Mouse (Mus musculus) left cerebral cortex, adult 11 months (tissue): ENCODE measurements around the gene Ttc6.

Source experiments
- DNase-seq: peaks from one replicate; pipeline ENCODE4 v3.0.0; 2022; ENCODE audit warnings: low spot score

Gene Ttc6

DNA sequence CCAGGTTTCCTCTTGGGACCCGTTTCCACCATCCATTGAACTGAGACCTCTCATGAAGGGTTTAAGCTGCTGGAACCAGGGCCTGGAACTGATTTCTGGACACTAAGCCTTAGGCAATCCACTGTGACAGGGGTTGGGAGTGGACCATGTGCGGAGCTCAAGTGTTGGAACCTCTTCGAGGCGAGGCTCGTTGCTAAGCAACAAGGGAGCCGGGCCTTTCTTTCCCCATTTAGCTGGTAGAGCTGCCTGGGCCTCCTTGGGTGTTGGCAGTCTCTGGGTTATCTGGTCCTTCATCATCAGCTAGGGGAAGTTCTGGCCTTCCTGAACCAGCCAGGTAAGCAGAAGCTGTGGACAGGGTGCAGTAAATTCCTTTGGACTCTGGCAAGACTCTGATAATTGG lies at the start of gene Ttc6:
TSS of gene Ttc6 (plus strand) at position 205 of the 400 bp plus-strand sequence.
- DNase-seq, result no peak

DNA sequence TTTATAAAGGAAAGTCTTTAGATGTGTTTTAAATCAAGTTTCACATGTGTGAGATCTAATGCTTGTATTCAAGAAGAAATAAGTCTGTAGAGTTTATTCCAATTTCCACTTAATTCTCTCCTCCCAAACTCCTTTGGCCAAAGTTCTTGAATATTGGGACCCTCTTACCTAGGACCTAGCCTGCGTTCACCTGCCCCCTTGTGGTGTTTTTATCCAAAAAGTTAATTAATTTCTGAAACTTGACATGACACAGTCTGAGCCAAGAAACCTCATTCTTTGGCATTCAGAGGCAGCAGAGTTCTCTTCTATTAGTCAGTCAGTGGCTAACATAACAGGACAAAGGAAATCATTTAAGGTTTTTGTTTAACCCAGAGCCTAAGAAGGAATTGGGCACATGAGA lies 49.4 kb upstream of the Ttc6 start:
- no peak for DNase-seq

DNA sequence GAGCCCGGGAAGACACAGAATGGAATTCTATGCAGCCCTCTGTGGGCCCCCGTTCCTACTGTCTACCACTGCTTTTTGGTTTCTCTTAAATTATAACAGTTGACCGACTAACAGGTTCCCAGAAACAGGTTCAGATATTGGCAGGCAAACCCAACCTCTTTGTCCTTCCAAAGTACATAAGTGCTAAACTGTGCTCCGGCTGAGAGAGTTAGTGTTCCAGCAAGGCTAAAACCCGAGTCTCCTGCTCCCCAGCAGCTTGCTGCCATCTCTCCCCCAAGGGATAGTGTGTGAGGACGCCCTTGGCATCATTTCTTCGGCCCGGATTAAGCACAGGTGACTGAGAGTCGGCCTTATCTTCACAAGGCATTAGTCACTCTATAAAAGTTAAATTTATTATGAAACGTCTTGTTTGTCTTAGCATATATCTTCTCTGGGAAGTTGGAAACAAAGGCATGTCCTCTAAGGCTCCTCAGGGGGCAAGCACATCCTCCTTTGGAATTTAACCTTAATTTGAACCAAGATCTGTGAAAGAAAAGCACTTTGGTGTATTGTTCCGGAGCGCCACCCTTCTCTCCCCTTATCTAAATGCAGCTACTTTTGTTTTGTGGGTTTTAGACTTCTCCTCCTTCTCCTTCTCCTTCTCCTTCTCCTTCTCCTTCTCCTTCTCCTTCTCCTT lies 48.1 kb upstream of the Ttc6 start:
- no peak for DNase-seq

DNA sequence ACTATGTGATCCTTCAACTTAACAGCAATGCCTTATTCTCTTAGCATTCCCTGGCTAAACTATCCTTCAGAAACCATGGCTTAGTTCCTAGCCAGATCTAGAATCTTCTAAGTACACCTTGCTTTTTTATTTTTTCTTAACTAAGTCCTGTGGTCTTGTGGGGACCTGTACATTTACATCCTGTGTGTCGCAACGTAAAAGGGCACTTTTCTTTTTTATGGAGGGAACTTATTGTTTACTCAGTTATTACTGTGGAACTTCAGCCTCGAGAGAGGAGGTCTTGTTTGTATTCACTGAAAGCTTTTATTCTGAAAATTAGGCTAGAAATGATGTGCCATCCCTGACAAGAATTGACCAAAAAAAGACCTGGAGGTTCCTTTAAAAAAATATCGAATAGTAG lies 35.6 kb upstream of the Ttc6 start:
- no peak for DNase-seq

DNA sequence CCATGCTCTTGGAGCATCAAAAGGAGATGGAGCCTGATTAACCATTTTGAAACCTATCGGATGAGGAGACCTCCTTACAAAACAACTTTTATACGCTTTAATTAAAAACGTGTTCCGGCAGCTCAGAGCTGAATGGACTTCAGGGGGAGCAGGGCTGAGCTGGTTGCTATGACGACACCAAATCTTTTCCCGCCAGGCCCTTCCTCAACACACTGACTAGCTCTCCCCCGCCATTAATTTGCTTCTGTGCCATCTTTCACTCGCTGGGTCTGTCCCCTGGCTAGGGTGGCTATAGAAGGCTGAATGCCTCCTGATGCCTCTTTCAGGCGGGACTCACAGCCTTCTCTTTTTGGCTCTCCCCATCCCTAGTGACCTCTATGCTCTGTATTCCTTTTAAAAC lies 33.4 kb upstream of the Ttc6 start:
- no peak for DNase-seq

DNA sequence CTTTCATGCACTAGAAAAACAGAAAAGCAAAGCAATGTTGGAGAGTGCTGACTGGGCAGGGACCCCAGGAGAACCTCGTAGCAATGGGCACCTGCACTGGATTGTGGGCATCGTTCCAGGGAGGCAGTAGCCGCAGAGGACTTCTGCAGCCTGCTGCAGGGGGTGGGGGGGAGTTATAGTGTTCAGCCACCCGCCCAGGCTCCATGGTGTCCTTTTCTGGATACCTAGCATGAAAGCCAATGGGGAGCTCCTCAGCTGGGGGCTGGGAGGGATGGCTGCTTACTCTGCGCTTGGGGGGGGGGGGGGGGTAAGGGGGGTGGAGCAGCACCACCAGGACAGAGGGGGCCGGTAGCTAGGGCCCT lies 29.4 kb upstream of the Ttc6 start:
- no peak for DNase-seq

DNA sequence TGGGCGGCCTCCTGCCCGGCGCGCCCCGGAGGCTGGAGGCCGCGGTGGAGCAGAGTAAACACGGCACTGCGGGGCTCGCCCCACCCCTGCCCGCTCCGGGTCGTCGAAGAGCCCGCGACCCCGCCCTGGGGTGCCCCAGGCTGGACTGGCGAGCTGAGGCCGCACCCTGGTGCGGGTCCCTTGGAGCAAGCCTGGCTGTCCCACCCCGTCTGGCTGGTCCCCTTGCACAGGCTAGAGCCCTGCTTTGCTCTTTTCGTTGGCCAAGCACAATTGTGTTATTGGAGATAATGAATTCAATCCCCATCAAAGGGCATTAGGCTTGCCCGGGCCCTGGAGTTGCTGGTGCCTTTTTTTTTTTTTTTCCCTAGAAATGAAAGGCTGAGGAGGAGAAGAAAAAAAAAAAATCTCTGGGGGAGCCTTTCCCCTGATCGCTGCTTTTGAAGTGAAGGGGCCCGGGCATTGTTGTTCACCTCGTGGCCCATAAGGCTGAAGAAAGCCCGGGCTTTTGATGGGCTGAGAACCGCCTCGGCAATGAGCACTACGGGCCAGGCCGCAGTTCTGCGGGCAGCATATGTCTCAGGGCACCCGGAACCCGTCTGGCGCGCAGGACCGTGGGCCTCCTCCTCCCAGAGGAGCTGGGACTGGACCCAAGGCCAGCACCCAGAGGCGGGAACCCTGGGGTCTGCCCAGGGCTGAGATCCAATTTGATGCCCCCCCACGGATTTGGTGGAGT lies 28.9 kb upstream of the Ttc6 start:
- no peak for DNase-seq

DNA sequence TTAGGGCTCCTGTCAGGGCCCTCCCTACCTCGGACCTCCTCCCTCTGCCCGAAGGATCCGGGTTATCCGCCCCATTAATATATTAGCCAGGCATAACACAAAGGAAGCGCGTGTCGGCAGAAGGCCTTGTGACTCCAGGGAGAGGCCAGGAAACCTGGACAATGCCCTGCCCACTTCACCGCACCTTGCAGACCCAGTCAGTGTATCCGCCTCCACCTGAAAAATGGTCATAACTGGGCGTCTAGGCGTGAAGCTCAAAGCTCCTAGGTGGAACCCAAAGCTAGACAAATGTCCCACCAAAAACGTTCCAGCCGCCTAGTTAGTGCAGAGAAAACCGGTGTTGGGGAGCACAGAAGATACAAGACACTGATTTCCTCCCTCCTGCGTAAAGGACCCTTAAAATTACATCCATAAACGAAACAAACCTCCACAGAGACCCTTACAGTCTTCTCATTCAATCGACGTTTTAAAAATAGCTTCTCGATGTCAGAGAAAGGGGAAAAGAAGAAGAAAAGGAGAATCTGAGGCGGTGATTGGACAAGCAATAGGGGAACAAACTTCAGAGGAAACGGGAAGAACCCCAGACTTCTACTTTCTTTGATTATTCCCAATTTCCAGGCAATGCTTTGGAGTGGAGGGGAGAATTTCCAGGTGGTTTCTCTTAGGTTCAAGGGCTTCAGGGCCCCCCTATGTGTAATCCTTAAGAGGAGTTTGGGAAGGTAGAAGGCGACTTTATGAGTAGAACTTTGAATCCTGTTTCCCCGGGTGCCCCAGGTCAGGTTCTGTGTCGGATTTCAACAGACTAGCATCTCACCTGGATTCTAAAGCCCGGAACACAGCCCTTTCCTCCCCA lies 27.6 kb upstream of the Ttc6 start:
- DNase-seq, result no peak

DNA sequence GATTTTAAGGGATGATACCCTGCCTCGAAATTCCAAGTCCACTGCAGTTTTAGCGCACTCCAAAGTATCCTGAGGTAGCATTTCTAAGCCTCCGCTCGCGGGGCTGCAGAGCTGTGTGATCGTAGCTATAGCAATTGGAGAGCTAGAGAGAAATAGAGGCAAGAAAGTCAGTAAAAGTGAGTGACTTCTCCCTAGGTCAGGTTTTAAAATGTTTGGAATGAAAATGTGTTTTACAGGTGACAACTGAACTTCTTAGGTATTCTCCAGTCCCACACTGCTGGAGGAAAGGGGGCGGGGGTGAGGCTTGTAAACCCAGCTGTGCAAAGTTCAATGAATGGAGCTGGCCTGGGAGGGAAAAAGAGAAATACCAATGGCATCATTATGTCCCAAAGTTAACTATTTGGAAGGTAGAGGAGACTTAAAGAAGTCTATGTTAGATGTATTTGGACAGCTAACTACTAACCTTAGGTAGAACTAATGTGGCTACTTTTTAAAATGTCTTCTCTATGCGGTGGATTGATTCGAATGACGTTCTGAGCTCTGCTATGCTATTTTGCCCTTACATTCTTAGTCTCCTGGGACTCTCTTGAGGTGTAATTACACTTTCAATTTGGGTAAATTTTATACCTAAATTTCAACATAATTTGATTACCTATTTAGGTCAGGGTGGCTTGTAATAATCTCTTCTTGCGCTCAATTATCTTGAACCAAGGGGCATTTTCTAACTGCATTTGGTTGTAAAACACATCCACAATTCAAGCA lies 26.8 kb upstream of the Ttc6 start:
- DNase-seq, result no peak

DNA sequence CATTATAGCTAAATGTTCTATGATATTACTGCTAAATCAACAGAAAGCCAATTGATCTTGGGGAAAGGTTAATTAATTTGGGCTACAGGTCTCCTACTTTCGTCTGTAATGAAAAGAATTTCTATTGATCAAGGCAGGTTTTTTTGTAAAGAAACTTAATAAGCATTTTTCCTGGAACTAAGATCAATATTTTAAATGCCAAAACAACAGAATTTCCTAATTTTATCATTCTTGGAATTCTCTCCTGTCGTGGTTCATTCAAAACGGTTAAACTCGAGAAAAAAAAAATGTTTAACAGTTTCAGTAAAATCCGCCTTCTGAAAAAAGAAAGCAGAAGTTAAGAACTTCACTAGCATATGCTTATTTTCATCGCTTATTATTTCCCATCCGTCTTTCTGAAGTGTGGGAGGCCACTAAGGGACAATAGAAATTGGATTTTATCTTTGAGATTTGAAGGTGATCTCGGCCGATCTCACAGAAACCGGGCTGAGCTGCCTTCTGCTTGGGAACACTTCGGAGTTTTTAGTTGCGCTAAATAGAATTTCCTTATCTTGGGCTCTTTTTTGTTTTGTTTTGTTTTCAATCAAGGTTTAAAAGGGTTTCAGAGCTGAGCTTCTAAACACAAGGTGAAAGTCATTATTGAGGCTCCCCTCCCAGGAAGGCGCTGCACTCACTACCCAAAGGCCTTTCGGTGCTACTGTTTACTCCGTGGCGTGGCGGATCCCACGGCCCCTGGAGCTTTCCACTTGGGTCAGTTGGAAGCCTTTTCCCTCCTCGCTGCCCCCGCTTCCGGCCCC lies 25.9 kb upstream of the Ttc6 start:
- no peak for DNase-seq

DNA sequence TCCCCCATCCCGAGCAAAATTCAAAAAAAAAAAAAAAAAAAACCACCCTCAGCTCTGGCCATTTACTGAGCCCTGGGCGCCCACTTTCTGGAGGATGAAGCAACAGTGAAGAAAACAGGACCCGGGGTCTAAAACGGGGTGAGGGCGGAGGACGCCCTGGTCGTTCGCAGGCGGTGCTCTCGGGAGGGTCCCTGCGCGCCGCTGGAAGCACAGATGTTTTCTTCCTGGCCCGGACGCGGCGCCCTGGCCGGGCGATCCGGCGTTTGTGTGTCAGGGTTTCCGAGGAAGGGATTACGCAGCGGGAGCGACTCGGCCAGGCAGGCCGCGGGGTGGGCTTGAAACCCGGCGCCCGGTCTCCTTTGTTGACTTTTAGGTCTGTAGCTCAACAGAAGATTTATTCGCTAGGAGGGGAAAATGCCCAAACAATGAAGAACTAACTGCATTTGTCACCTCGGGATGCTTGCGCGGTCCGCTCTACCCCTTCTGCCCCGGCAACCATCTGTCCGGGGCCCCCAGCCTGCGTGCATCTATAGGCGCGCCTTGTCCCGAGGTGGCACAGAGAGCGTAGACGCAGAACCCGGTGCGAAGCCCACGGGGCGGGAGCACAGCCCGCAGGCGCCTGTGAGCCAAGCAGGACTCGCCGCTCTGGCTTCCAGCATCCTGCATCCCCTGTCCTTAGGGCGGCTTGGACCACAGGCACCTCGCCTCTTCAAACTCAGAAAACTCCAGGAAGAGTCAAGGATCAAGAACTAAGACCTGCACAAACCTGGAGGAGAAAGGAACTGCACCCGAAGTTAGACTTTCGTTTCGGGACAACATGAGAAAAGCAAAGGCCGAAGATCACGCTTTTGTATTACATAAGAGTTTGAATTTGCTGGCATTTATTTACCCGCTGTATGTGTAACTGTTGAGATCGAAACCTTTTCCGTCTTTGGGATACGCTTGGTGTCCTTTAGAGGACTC lies 25.0 kb upstream of the Ttc6 start:
- DNase-seq, result no peak

DNA sequence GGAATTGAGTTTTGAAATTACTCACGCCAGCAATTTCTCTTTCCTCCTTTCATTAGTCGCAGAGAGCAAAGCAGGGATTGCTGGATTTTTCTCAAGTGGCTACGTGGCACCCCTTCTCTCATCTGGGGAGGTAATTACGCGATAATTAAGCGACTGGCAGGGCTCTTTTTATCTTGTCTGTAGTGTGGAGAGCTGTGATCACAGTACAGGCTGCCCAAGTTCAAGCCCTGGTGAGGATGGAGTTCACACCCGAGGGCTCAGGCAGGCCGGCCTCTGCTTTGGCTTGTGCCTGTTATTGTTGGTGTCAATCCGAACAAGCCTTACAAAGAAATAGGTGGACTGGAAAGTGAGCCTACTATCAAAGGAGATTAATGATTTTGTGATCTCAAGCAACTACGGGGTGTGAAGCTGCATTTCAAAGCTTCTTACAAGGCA lies 24.3 kb upstream of the Ttc6 start:
- no peak for DNase-seq

DNA sequence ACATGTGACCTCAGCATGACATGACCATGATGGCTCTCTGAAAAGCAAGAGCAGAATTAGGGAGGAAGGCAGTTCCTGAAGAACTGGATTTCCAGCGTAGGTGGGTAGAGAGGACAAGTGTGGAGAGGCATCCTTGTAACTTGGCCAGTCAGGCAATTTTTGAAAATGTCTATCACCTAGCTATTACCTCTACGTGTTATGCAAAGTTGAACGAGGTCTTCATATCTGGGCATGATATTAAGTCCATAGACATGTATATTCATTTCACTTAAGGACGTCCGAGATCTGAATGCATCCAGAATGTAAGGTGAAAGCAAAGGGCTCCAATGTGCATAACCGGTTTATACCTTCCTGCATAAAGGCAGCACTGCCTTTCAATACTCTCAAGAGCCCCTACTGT lies 22.8 kb upstream of the Ttc6 start:
- DNase-seq, result no peak

DNA sequence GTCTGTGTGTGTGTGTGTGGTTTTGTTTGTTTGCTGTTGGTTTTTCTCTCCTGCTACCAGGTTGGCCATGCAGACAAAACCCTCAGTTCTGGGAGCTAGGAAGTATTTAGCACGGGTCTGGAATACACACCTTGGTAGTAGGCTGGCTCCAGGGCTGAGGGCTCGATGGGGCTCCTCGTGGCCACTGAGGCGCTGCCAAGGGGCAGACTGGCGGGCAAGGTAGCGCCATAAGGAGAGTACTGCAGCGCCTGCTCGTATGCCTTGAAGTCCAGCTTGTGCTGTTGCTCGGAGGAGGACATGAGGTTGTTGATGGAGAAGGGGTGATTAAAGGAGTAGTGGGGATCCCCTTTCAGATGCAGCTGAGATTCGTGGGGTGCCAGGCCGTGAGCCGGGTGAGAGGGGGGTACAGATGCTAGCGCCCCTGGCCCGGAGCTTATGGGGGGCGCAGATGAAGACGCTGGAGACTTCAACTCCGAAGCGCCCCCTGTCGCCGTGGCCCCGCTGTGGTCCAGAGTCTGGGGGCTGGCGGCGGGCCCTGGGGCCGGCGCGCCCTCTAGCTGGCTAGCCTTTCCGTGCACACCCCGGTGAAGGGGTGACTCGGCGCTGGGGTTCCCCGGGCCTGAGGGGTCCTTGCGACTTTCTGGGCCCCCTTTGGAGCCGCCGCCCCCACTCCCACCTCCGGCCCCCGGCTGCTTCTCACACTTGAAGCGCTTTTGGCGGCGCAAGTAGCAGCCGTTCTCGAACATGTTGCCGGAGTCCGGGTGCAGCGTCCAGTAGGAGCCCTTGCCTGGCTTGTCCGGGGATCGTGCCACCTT lies 21.8 kb upstream of the Ttc6 start:
- no peak for DNase-seq

DNA sequence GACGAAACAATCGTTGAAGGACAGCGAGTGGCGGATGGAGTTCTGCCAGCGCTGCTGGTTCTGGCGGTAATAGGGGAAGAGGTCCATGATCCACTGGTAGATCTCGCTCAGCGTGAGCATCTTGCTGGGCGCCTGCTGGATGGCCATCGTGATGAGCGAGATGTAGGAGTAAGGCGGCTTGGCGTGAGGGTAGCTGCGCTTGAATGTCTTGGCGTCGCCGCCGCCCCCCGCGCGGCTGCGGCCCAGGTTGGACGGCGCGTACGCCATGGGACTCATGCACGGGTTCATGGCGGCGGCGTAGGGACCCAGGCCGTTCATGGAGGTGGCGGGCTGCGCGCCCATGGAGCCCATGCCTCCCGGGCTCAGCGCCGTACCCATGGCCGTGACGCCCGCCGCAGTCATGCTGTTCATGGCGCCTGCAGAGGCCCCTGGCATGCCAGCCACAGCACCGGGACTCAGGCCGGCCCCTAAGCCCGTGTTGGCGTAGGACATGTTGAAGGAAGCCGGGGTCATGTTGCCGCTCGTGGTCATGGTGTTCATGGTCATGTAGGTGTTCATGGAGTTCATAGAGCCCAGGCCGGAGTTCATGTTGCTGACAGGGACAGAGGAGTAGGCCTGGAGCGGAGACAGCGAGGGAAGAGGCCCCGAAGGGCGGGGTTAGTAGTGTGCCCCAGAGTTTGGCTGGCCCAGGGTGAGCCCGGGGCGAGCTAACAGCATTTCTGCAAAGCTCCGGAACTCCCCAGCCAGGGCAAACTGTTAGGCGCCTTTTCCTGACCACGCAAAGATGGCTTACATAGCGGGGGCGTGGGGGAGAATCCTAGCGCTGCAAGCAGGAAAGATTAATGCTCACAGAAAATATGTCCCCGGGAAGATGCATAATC lies 20.9 kb upstream of the Ttc6 start:
- DNase-seq, result no peak

DNA sequence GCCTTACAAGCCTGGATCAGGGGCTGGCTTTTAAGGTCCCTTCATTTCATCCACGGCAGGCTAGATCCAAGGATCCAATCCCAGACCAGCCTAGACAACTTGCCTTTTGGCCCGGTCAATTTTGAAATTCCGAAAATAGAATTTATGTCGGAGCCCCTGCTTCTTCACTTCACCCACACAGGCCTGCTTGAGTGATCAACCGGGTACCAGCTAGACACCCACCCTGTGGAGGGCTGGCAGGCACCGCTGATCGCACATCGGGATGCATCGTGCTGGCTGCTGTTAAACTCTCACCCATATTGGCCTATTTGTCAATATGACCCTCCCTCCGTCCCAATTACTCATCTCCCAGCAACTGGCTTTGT lies 20.3 kb upstream of the Ttc6 start:
- DNase-seq, result no peak

DNA sequence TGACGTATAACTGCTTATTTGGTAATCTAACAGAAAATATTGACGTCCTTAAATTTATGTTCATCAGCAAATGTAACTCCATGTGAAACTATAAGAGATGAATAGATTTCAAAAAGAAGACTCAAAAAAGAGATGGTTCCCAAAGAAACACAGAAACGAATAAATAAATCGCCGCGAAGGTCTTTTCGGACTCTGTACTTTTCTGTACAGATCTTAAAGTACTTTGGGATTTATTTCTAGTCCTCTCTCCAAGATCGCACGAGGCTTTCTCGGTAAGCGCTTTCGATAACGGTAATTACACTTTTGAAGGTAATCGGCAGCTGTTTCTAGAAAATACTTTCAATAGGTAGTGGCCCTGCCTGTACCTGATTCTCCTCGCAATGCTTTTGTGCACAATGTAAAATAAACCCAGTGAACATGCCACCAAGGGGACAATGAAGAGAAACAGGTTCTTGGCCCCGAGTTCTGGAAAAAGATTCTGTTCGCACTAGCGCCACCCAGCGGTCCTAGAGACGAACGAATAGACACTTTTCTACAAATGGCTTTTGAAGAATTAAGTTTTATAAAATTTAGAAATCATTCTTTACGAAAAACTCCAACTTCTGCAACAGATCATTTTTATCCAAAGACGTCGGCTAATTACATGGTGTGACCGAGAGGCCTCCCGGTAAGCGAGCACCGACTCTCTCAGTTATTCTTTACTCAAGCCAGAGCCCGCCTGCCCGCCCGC lies 19.1 kb upstream of the Ttc6 start:
- no peak for DNase-seq
